Mouse (Mus musculus): Measurements from ENCODE around the gene Nvl. TPM values are rescaled to one million over a fixed set of nuclear protein-coding genes. Genes with fewer than 3 reads are reported as not detected.

Nvl gene
- total RNA-seq (2014; rRNA removed) (25.6 and 36.3 TPM in 2 replicates), polyA plus RNA-seq (2015; fragmentation: Nextera tagmentation; extraction: Ambion mirVana) (29.4 and 32.7 TPM in 2 replicates)

DNA sequence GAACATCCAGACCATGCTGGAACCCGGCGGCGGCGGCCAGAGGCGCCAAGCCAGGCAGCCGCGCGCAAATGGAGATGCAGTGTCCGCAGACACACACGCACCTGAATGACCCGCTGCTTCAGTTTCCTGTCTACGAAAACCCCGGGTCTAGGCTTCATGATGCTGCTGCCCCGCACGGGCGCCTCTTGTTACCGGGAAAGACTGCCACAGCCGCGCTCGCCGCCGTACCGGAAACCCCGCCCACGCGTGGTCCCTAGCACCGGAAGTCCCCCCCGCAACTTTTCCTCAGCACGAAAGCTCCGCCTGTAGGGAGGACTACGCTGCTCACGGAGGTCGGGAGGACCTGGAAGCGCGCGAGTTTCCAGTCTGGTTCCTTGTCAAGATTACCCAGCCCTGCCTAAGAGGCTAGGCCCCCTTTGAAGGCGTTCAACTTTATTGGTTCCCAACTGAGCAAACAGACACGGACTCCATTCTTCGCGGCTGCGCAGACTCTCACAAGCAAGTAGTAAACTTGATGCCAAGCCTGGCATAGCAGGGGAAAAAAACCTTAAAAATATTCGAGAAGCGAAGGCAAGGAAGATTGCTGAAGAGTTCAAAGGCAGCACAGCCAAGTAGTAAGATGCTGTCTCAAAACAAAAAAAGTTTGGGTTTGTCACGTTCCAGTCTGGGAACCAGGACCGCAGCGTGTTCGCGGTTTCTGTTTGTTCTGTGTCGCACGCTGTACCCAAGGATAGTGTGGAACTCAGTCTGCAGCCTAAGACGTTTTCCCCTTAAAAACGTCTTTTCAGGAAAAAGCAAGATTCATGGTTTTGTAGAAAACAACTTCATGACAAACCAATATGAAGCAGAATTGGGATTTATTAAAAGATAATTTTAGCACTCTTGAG is at the start of gene Nvl, which contains the start of gene Cnih4:
Gene Nvl, minus strand, starts transcription at position 255 of the 887 bp plus-strand sequence.
Gene Cnih4, plus strand, starts transcription at position 744 of the 887 bp plus-strand sequence.
- no peaks in the 10 kb centered on the region for H3K27me3 ChIP-seq (ENCODE audit: insufficient read depth, low read length)
- 0 out of 2 replicates have a peak, but pooled peaks cover 4% of the 10 kb centered on the region for H3K36me3 ChIP-seq (ENCODE audit: insufficient read depth, low read length)
- H3K27ac ChIP-seq (ENCODE audit: low read depth, low read length): peak within 1 kb of the TSS; percentile 72
- ATAC-seq (ENCODE audit: low FRiP score) (peak; percentile 99), DNase-seq (ENCODE audit: low spot score) (peak; percentile 99)
- H3K4me2 ChIP-seq (ENCODE audit: low read depth, low read length, poor library complexity, severe bottlenecking): peak within 1 kb of the TSS; percentile 64
- peak; percentile 34 for TF ChIP-seq CTCF (IDR thresholded peaks at IDR 0.05)
- no peaks in the 10 kb centered on the region for H3K9me3 ChIP-seq (ENCODE audit: low read length)
- 0 out of 2 replicates have a peak, but pooled peaks cover 3% of the 10 kb centered on the region for H3K4me1 ChIP-seq (ENCODE audit: insufficient read depth, low read length)
- H3K9ac ChIP-seq (replicated peaks; ENCODE audit: low read length, poor library complexity, severe bottlenecking): peak within 1 kb of the TSS; percentile 76
- peak within 1 kb of the TSS; percentile 78 for H3K4me3 ChIP-seq (ENCODE audit: low read depth, low read length)
- under 1% methylated on average over 52 of the region's 52 CpGs for WGBS

DNA sequence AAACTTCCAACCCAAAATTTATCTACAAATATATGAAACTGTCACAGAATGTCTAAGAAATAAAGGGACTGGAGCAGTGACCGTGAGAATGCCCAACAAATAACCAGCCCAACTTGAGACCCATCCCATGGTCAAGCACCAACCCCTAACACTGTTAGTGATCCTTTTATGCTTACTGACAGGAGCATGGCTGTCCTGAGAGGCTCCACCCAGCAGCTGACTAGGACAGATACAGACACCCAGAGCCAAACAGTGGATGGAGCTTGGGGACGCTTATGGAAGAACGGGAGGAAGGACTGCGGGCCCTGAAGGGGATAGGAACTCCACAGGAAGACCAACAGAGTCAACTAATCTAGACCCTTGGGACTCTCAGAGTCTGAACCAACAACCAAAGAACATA is 44.9 kb upstream of the Nvl start:
- 97% methylated on average over 4 of the region's 4 CpGs for WGBS
- peaks cover 40% of the 10 kb centered on the region for H3K36me3 ChIP-seq (ENCODE audit: insufficient read depth, low read length)
- no peak for TF ChIP-seq CTCF (IDR thresholded peaks at IDR 0.05)
- H3K27ac ChIP-seq (ENCODE audit: low read depth, low read length): no peak overlapping the region
- DNase-seq (ENCODE audit: low spot score) (no peak), ATAC-seq (ENCODE audit: low FRiP score) (no peak)
- no peak overlapping the region for H3K4me3 ChIP-seq (ENCODE audit: low read depth, low read length)
- no peak overlapping the region for H3K4me2 ChIP-seq (ENCODE audit: low read depth, low read length, poor library complexity, severe bottlenecking)
- no peaks in the 10 kb centered on the region for H3K9me3 ChIP-seq (ENCODE audit: low read length)
- no peaks in the 10 kb centered on the region for H3K4me1 ChIP-seq (ENCODE audit: insufficient read depth, low read length)
- no peak overlapping the region for H3K9ac ChIP-seq (replicated peaks; ENCODE audit: low read length, poor library complexity, severe bottlenecking)
- no peaks in the 10 kb centered on the region for H3K27me3 ChIP-seq (ENCODE audit: insufficient read depth, low read length)

DNA sequence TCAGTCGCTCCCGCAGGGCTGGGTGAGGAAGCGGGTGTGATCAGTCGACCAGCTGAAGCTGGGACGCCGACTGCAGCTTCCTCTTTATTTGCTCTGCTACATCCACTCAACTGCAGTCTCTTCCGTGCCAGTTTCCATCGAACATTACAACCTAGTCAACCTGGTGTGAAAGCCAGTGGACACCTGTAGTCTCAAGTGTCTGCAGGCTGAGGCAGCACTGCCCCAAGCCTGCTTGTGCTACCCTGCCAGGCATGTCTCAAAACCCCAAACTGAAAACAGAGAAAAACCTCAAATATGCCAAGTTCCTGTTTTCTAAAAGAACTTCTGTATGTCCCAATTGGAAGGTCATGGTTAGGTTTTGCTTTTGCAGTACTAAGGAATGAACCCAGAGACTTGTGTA is 26.2 kb upstream of the Nvl start:
- no peak for DNase-seq (ENCODE audit: low spot score)
- Histone ChIP-seq H3K4me3 (ENCODE audit: low read depth, low read length) (no peak overlapping the region), H3K4me2 (ENCODE audit: low read depth, low read length, poor library complexity, severe bottlenecking) (no peak overlapping the region), H3K4me1 (ENCODE audit: insufficient read depth, low read length) (no peaks in the 10 kb centered on the region), H3K36me3 (ENCODE audit: insufficient read depth, low read length) (peaks cover 29% of the 10 kb centered on the region), H3K9me3 (ENCODE audit: low read length) (no peaks in the 10 kb centered on the region), H3K9ac (replicated peaks; ENCODE audit: low read length, poor library complexity, severe bottlenecking) (no peak overlapping the region), H3K27me3 (ENCODE audit: insufficient read depth, low read length) (no peaks in the 10 kb centered on the region), H3K27ac (ENCODE audit: low read depth, low read length) (no peak overlapping the region)
- no peak for ATAC-seq (ENCODE audit: low FRiP score)
- no peak for TF ChIP-seq CTCF (IDR thresholded peaks at IDR 0.05)
- WGBS: 88% methylated on average over 8 of the region's 8 CpGs

DNA sequence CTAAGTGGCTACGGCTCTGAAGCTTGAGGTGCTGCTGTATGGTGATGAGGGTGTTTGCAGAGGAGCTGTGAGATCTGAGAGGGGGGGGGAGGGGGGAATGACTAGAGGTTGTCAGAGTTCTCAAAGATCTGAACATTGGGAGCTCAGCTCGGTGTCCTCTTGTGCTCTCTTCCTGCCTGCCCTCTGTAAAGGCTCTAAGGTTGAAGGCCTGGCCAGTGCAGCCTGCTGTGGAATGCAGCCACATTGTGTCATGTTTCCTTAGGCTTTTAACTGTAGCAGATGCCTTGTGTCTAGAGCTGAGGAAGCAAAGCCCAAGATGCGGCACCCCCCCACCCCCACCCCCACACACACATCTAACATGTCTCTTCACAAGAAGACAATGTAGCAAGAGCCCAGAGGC is 24.4 kb upstream of the Nvl start:
- no peak overlapping the region for H3K27ac ChIP-seq (ENCODE audit: low read depth, low read length)
- H3K4me2 ChIP-seq (ENCODE audit: low read depth, low read length, poor library complexity, severe bottlenecking): no peak overlapping the region
- 86% methylated on average over 3 of the region's 3 CpGs for WGBS
- H3K9me3 ChIP-seq (ENCODE audit: low read length): no peaks in the 10 kb centered on the region
- no peaks in the 10 kb centered on the region for H3K27me3 ChIP-seq (ENCODE audit: insufficient read depth, low read length)
- ATAC-seq (ENCODE audit: low FRiP score): no peak
- H3K36me3 ChIP-seq (ENCODE audit: insufficient read depth, low read length): peaks cover 32% of the 10 kb centered on the region
- H3K9ac ChIP-seq (replicated peaks; ENCODE audit: low read length, poor library complexity, severe bottlenecking): no peak overlapping the region
- DNase-seq (ENCODE audit: low spot score): no peak
- no peak for TF ChIP-seq CTCF (IDR thresholded peaks at IDR 0.05)
- no peak overlapping the region for H3K4me3 ChIP-seq (ENCODE audit: low read depth, low read length)
- no peaks in the 10 kb centered on the region for H3K4me1 ChIP-seq (ENCODE audit: insufficient read depth, low read length)

DNA sequence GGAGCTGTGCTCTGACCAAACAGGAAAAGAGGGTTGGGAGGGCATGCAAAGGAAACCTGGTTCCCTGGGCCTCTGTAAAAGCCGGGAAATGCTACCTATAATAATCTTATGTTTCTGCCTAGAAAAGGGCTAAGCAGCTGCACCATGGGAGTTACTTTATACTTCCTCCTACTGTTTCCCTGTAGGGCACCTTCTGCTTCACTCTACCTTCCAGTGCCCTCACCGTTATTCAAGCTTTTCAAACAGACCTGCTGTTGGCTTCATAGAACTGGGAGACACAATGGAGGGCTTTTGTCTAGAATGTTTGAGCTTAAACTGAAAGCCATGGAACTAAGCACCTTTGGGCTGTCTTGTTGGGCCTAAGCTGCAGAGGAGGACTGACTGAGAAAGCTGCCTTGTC is 23.8 kb upstream of the Nvl start:
- Histone ChIP-seq H3K4me2 (ENCODE audit: low read depth, low read length, poor library complexity, severe bottlenecking) (no peak overlapping the region), H3K36me3 (ENCODE audit: insufficient read depth, low read length) (peaks cover 37% of the 10 kb centered on the region), H3K4me3 (ENCODE audit: low read depth, low read length) (no peak overlapping the region), H3K27me3 (ENCODE audit: insufficient read depth, low read length) (no peaks in the 10 kb centered on the region), H3K27ac (ENCODE audit: low read depth, low read length) (no peak overlapping the region), H3K9me3 (ENCODE audit: low read length) (no peaks in the 10 kb centered on the region), H3K4me1 (ENCODE audit: insufficient read depth, low read length) (no peaks in the 10 kb centered on the region), H3K9ac (replicated peaks; ENCODE audit: low read length, poor library complexity, severe bottlenecking) (no peak overlapping the region)
- no peak for DNase-seq (ENCODE audit: low spot score)
- no peak for ATAC-seq (ENCODE audit: low FRiP score)
- WGBS: 76% methylated on average over 2 of the region's 2 CpGs
- no peak for TF ChIP-seq CTCF (IDR thresholded peaks at IDR 0.05)

DNA sequence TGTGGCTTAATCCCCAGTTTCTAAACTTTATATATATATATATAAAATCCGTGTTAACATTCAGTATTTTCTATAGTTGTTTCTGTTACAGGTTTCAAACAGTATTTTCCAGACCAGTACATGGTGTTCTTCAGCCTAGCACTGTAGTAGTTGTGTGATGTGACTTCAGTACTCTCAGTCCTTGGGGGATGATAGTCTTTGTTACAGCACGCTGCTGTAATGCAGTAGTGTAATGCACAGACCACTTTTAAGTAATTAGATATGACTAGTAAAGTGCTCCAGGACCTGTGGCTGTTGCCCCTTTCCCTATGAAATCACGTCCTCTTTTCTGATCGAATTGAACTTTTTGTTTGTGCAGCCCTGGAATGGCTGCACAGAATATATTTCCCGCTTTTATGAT is 7.5 kb upstream of the Nvl start:
- Histone ChIP-seq H3K27ac (ENCODE audit: low read depth, low read length) (peak overlapping the region; percentile 85; the same call in 1 of the 2 replicates), H3K4me1 (ENCODE audit: insufficient read depth, low read length) (peaks cover 4% of the 10 kb centered on the region; the same call in 1 of the 2 replicates), H3K9me3 (ENCODE audit: low read length) (no peaks in the 10 kb centered on the region), H3K9ac (replicated peaks; ENCODE audit: low read length, poor library complexity, severe bottlenecking) (peak overlapping the region; percentile 88), H3K4me2 (ENCODE audit: low read depth, low read length, poor library complexity, severe bottlenecking) (peak overlapping the region; percentile 72), H3K36me3 (ENCODE audit: insufficient read depth, low read length) (no peaks in the 10 kb centered on the region), H3K4me3 (ENCODE audit: low read depth, low read length) (peak overlapping the region; percentile 97), H3K27me3 (ENCODE audit: insufficient read depth, low read length) (no peaks in the 10 kb centered on the region)
- TF ChIP-seq CTCF (IDR thresholded peaks at IDR 0.05): no peak
- WGBS: 35% methylated on average over 5 of the region's 5 CpGs
- ATAC-seq (ENCODE audit: low FRiP score): no peak
- DNase-seq (ENCODE audit: low spot score): no peak
